Mouse (Mus musculus): ENCODE results near the gene Gm11084. TPM values are rescaled to one million over a fixed set of nuclear protein-coding genes. Genes with fewer than 3 reads are reported as not detected.
A peak's percentile ranks its signal among the peaks of the same experiment; 100 is the strongest.
"Not testable (repeated sequence)": the region's sequence is repeated elsewhere in the genome, so short reads cannot be mapped to it uniquely, and the experiment has no call there.

Gene Gm11084
- total and polyA plus RNA-seq, 2 experiments = not detected

DNA sequence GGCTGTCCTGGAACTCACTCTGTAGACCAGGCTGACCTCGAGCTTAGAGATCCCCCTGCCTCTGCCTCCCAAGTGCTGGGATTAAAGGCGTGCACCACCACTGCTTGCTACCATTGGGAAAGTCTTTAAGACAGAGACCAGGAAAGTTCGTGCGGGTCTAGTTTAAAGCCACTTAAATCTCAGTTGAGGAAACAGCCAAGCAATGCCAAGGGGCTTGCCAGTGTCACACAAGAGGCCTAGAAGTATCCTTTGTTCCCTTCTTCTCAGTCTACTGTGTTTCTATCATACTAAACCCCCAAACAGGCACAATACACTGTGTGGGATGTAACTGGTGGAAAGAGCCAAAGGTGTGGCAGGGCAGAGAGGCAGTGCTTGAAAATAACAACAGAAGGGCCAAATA is 11.1 kb upstream of the Gm11084 start:
- H3K79me2 ChIP-seq (ENCODE audit: control insufficient read depth, insufficient read depth, low read length) = no peaks in the 10 kb centered on the region
- no peak for DNase-seq (ENCODE audit: extremely low read depth, low read depth, low spot score)
- H3K4me3 ChIP-seq (ENCODE audit: insufficient read depth, low read depth, low read length) = no peak overlapping the region
- TF ChIP-seq POLR2A (IDR thresholded peaks at IDR 0.05; ENCODE audit: extremely low read depth, insufficient read depth, low read length) (no peak), CTCF (IDR thresholded peaks at IDR 0.05; ENCODE audit: low read depth, low read length) (no peak)
- no peak overlapping the region for H3K27ac ChIP-seq (replicated peaks; ENCODE audit: insufficient read depth, low read depth, low read length)
- H3K4me1 ChIP-seq (ENCODE audit: control insufficient read depth, insufficient read depth, low read length) = no peaks in the 10 kb centered on the region; the same call in 1 of the 2 replicates
- no peaks in the 10 kb centered on the region for H3K36me3 ChIP-seq (ENCODE audit: control insufficient read depth, insufficient read depth, low read length)
- no peaks in the 10 kb centered on the region for H3K27me3 ChIP-seq (ENCODE audit: control insufficient read depth, insufficient read depth, low read length)
- WGBS = 99% methylated on average over 4 of the region's 4 CpGs
- no peak overlapping the region for H3K9ac ChIP-seq (ENCODE audit: low read depth, low read length)

DNA sequence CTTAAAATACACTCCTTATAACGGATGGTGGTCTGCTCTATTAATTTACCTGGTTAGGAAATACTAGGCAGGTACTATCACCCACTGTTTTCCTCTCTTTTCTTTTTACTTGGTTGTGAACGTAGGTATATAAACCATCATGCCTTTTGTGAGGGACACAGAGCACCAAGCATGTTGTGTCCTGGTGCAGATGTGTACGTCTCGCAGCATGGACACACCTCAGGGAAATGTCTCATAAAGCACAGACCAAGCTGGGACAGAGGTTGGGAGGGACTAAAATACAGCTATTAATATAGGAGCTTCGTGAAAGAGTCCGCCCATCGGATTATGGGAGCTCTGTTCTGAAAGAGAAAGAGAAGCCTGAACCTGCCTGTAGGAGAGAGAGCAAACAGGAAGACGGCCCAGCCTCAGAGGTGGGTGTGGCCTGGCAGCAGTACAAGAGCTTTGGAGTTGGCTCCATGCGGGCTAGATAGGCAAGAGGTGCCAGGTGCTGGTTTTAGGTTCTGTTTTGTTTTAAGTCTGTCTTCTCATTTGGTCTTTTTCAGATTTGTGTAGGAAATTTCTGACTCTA is 10.4 kb upstream of the Gm11084 start:
- Histone ChIP-seq H3K9ac (ENCODE audit: low read depth, low read length) (no peak overlapping the region), H3K36me3 (ENCODE audit: control insufficient read depth, insufficient read depth, low read length) (no peaks in the 10 kb centered on the region), H3K79me2 (ENCODE audit: control insufficient read depth, insufficient read depth, low read length) (no peaks in the 10 kb centered on the region), H3K27me3 (ENCODE audit: control insufficient read depth, insufficient read depth, low read length) (no peaks in the 10 kb centered on the region), H3K4me1 (ENCODE audit: control insufficient read depth, insufficient read depth, low read length) (no peaks in the 10 kb centered on the region; the same call in 1 of the 2 replicates), H3K27ac (replicated peaks; ENCODE audit: insufficient read depth, low read depth, low read length) (no peak overlapping the region), H3K4me3 (ENCODE audit: insufficient read depth, low read depth, low read length) (no peak overlapping the region)
- TF ChIP-seq POLR2A (IDR thresholded peaks at IDR 0.05; ENCODE audit: extremely low read depth, insufficient read depth, low read length) = no peak
- TF ChIP-seq CTCF (IDR thresholded peaks at IDR 0.05; ENCODE audit: low read depth, low read length) = no peak; the same call in 1 of the 2 replicates
- peak; percentile 77 for DNase-seq (ENCODE audit: extremely low read depth, low read depth, low spot score)
- 45% methylated on average over 9 of the region's 9 CpGs for WGBS

DNA sequence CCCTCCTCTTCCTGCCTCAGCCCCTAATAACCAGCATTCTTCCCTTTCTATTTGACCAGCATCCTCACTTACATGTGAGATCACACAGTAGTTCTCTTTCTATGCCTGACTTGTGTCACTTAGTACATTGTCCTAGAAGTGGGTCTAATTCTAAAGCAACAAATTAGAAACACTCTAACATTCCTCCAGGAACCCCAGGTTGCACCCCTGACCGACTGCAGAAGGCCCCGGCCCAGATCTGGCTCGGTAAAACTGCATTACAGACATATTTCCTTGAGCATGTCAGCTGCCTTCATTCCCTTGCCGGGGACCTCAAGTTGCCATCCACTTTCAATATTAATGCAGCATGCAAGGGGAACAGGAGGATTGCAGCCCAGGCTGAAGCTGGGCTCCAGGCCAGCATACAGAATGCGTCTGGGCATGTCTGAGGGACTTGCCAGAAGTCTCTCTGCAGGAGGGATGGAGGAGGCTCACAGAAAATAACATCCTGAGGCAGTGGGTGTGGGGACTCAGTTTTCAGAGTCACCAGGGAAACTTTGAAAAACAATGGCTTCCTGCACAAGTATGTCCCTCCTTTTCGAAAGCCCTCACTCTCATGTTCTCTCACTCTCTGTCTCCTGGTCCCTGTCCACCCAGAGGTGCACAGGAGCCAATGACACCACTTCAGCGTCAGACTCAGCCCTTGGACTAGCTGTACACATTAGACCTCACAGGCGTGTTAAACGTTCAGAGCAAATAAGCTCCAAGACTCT is 9.0 kb upstream of the Gm11084 start:
- H3K9ac ChIP-seq (ENCODE audit: low read depth, low read length) = no peak overlapping the region
- H3K27me3 ChIP-seq (ENCODE audit: control insufficient read depth, insufficient read depth, low read length) = no peaks in the 10 kb centered on the region
- H3K4me3 ChIP-seq (ENCODE audit: insufficient read depth, low read depth, low read length) = no peak overlapping the region
- H3K27ac ChIP-seq (replicated peaks; ENCODE audit: insufficient read depth, low read depth, low read length) = no peak overlapping the region
- H3K36me3 ChIP-seq (ENCODE audit: control insufficient read depth, insufficient read depth, low read length) = no peaks in the 10 kb centered on the region
- no peaks in the 10 kb centered on the region for H3K79me2 ChIP-seq (ENCODE audit: control insufficient read depth, insufficient read depth, low read length)
- TF ChIP-seq POLR2A (IDR thresholded peaks at IDR 0.05; ENCODE audit: extremely low read depth, insufficient read depth, low read length) = no peak
- TF ChIP-seq CTCF (IDR thresholded peaks at IDR 0.05; ENCODE audit: low read depth, low read length) = no peak
- no peak for DNase-seq (ENCODE audit: extremely low read depth, low read depth, low spot score)
- no peaks in the 10 kb centered on the region; the same call in 1 of the 2 replicates for H3K4me1 ChIP-seq (ENCODE audit: control insufficient read depth, insufficient read depth, low read length)
- WGBS = 64% methylated on average over 9 of the region's 9 CpGs

DNA sequence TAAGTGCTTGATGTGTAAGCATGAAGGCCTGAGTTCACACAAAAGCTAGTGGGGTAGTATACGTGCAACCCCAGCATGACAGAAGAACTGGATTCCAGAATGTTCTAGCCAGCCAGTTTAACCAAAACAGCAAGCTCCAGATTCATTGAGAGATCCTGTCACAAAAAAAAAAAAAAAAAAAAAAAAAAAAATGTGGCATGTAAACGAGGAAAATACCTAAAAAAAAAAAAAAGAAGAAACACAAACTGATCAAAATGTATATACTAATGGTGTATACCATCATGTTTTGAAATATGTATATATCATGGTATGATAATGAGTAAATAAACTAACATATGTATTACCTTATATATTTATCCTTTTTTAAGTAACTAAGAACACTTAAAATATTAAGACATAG is 7.6 kb upstream of the Gm11084 start:
- DNase-seq (ENCODE audit: extremely low read depth, low read depth, low spot score) = no peak
- no peak overlapping the region for H3K9ac ChIP-seq (ENCODE audit: low read depth, low read length)
- H3K27me3 ChIP-seq (ENCODE audit: control insufficient read depth, insufficient read depth, low read length) = no peaks in the 10 kb centered on the region
- 60% methylated on average over 2 of the region's 2 CpGs for WGBS
- TF ChIP-seq CTCF (IDR thresholded peaks at IDR 0.05; ENCODE audit: low read depth, low read length) = no peak
- no peak for TF ChIP-seq POLR2A (IDR thresholded peaks at IDR 0.05; ENCODE audit: extremely low read depth, insufficient read depth, low read length)
- no peaks in the 10 kb centered on the region; the same call in 1 of the 2 replicates for H3K4me1 ChIP-seq (ENCODE audit: control insufficient read depth, insufficient read depth, low read length)
- no peaks in the 10 kb centered on the region for H3K79me2 ChIP-seq (ENCODE audit: control insufficient read depth, insufficient read depth, low read length)
- H3K27ac ChIP-seq (replicated peaks; ENCODE audit: insufficient read depth, low read depth, low read length) = no peak overlapping the region
- no peak overlapping the region for H3K4me3 ChIP-seq (ENCODE audit: insufficient read depth, low read depth, low read length)
- H3K36me3 ChIP-seq (ENCODE audit: control insufficient read depth, insufficient read depth, low read length) = no peaks in the 10 kb centered on the region

DNA sequence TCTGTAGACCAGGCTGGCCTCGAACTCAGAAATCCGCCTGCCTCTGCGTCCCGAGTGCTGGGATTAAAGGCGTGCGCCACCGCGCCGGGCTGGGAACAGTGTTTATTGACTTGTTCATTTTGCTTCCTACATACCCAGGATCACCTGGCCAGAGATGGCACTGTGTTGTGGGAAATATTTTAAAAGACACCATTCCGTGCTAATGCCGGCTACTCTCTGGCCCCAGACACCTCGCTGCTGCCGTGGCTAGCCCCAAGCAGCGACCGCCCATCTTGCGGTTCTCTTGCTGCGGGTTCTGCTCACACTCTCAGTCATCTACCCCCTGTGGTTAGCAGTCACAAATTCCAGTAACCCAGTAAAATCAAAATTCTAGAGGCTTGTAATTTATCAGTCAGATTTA is 6.0 kb upstream of the Gm11084 start:
- no peaks in the 10 kb centered on the region for H3K79me2 ChIP-seq (ENCODE audit: control insufficient read depth, insufficient read depth, low read length)
- H3K36me3 ChIP-seq (ENCODE audit: control insufficient read depth, insufficient read depth, low read length) = no peaks in the 10 kb centered on the region
- H3K27ac ChIP-seq (replicated peaks; ENCODE audit: insufficient read depth, low read depth, low read length) = no peak overlapping the region
- H3K9ac ChIP-seq (ENCODE audit: low read depth, low read length) = no peak overlapping the region
- no peaks in the 10 kb centered on the region for H3K27me3 ChIP-seq (ENCODE audit: control insufficient read depth, insufficient read depth, low read length)
- no peak for TF ChIP-seq POLR2A (IDR thresholded peaks at IDR 0.05; ENCODE audit: extremely low read depth, insufficient read depth, low read length)
- TF ChIP-seq CTCF (IDR thresholded peaks at IDR 0.05; ENCODE audit: low read depth, low read length) = no peak
- H3K4me1 ChIP-seq (ENCODE audit: control insufficient read depth, insufficient read depth, low read length) = no peaks in the 10 kb centered on the region
- 96% methylated on average over 17 of the region's 17 CpGs for WGBS
- H3K4me3 ChIP-seq (ENCODE audit: insufficient read depth, low read depth, low read length) = no peak overlapping the region
- DNase-seq (ENCODE audit: extremely low read depth, low read depth, low spot score) = no peak

DNA sequence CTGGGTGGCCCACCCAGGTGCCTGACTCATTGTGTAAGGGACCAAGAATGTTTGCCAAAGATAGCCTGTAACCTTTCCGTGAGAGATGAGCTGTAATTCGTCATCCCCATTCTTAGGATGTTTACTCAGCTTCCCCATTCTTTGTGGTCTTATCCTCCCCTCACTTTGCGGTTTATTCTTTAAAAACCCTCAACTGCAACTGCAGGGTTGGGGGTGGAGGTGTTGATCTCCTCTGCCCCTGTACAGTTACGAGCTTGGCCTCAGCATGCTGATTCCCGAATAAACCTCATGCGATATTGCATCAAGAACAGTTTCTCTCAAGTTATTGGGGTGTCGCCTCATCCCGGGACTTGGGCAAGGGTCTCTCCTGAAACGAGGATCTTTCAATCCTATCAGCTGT is 2.4 kb upstream of the Gm11084 start:
- not testable (repeated sequence) for H3K9ac ChIP-seq (ENCODE audit: low read depth, low read length); DNase-seq (ENCODE audit: extremely low read depth, low read depth, low spot score); H3K36me3 ChIP-seq (ENCODE audit: control insufficient read depth, insufficient read depth, low read length); H3K27ac ChIP-seq (replicated peaks; ENCODE audit: insufficient read depth, low read depth, low read length); H3K27me3 ChIP-seq (ENCODE audit: control insufficient read depth, insufficient read depth, low read length); H3K79me2 ChIP-seq (ENCODE audit: control insufficient read depth, insufficient read depth, low read length); H3K4me1 ChIP-seq (ENCODE audit: control insufficient read depth, insufficient read depth, low read length); H3K4me3 ChIP-seq (ENCODE audit: insufficient read depth, low read depth, low read length)
- 90% methylated on average over 9 of the region's 9 CpGs for WGBS
